25 mouse cellular contexts compared by ENCODE assay signal in the genomic region with DNA sequence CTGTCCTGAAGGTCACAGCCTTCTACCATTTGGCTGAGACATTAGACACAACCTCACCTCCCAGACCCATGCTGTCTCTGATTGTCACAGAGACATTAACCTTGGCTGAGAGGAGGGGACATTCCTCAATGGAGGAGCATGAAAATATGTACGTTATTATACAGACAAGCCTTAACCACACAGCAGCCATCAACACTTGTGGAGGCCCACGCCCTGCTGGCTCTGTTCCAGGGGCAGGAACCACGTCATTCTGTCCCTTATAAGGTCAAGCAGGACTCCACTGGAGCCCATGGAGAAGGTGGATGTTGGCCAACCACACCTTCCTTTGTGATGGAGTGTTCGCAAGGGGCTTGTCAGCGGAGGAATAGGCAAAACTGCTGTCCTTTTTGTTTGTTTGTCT. TPM values are rescaled to one million over a fixed set of nuclear protein-coding genes. Genes with fewer than 3 reads are reported as not detected.
DNase-seq lines count a peak whose midpoint lies in the region; ATAC-seq and TF ChIP-seq lines count a peak whose summit lies in the region.
"Had no signal": no experiment of that assay in that cellular context is flagged by ENCODE, and none has a peak within 500 bp of the region (broad histone marks: within the 10 kb centered on the region; RNA-seq: fewer than 3 reads in every experiment).

No protein-coding gene starts in this region.

- no peak overlapping the region for H3K4me2 ChIP-seq in midbrain, embryonic 11.5 days
- H3K4me2 ChIP-seq in midbrain, embryonic 13.5 days (replicated peaks) = no peak overlapping the region
- H3K4me2 ChIP-seq: forebrain, embryonic 13.5 days; heart, embryonic 13.5 days; hindbrain, embryonic 12.5 days; hindbrain, embryonic 15.5 days had no signal

- H3K9me3 ChIP-seq in midbrain, embryonic 11.5 days (ENCODE audit: control insufficient read depth, low read length) = no peaks in the 10 kb centered on the region
- no peaks in the 10 kb centered on the region for H3K9me3 ChIP-seq in midbrain, embryonic 13.5 days
- H3K9me3 ChIP-seq: forebrain, embryonic 13.5 days; heart, embryonic 10.5 days; hindbrain, embryonic 15.5 days had no signal

- peak overlapping the region; percentile 9 for H3K27ac ChIP-seq in gastrocnemius, adult 2 months
- no peak overlapping the region for H3K27ac ChIP-seq in midbrain, embryonic 11.5 days (ENCODE audit: low read depth, low read length)
- H3K27ac ChIP-seq in midbrain, embryonic 13.5 days = no peak overlapping the region
- H3K27ac ChIP-seq: forebrain, embryonic 10.5 days; forebrain, embryonic 13.5 days; heart, embryonic 10.5 days; heart, embryonic 13.5 days; hindbrain, embryonic 12.5 days; hindbrain, embryonic 15.5 days had no signal

- DNase-seq in gastrocnemius, adult 2 months = peak; percentile 31
- DNase-seq in gastrocnemius, adult 8-10 months (ENCODE audit: low spot score in 2 of 2) = no peak
- peak; percentile 65 for DNase-seq in midbrain, embryonic 11.5 days (ENCODE audit: low spot score, missing footprints)
- peak; percentile 94 for DNase-seq in R1 (ENCODE audit: low read depth, low spot score)
- no peak for DNase-seq in urinary bladder, adult 18-20 months (ENCODE audit: low spot score in 2 of 2)
- DNase-seq in kidney, adult 18-20 months = no peak
- no peak for DNase-seq in natural killer cell, adult 2 months (ENCODE audit: low spot score in 2 of 2)
- DNase-seq: adrenal gland, adult 8-10 months; adrenal gland, postnatal 25 days; cerebellum, adult 18-20 months; cerebellum, adult 9-10 months; cerebellum, postnatal 14 days; gastrocnemius, postnatal 25 days had no signal

- H3K4me3 ChIP-seq in gastrocnemius, adult 2 months = no peak overlapping the region
- no peak overlapping the region for H3K4me3 ChIP-seq in midbrain, embryonic 11.5 days (ENCODE audit: low read depth, low read length)
- H3K4me3 ChIP-seq in midbrain, embryonic 13.5 days (replicated peaks) = no peak overlapping the region
- H3K4me3 ChIP-seq: forebrain, embryonic 10.5 days; forebrain, embryonic 13.5 days; heart, embryonic 10.5 days; heart, embryonic 13.5 days; hindbrain, embryonic 12.5 days; hindbrain, embryonic 15.5 days had no signal

- 87% methylated on average over 5 of the region's 5 CpGs for WGBS in midbrain, embryonic 11.5 days
- WGBS in midbrain, embryonic 13.5 days = 93% methylated on average over 5 of the region's 5 CpGs

- peaks cover 5% of the 10 kb centered on the region for H3K36me3 ChIP-seq in midbrain, embryonic 11.5 days (ENCODE audit: control insufficient read depth, insufficient read depth, low read length)
- peaks cover 21% of the 10 kb centered on the region for H3K36me3 ChIP-seq in midbrain, embryonic 13.5 days
- H3K36me3 ChIP-seq: G1E; heart, embryonic 10.5 days; heart, embryonic 13.5 days; hindbrain, embryonic 15.5 days had no signal

- intact Hi-C loops in gastrocnemius, adult 2 months (cut with DNase I) = loop anchor here (5.0 kb wide), 1 partner anchor 33 kb away; no protein-coding TSS in a partner anchor

- no peak for TF ChIP-seq CTCF in gastrocnemius, adult 2 months (IDR thresholded peaks at IDR 0.05)

- H3K27me3 ChIP-seq in midbrain, embryonic 11.5 days (ENCODE audit: control insufficient read depth, insufficient read depth, low read length) = no peaks in the 10 kb centered on the region
- no peaks in the 10 kb centered on the region for H3K27me3 ChIP-seq in midbrain, embryonic 13.5 days
- H3K27me3 ChIP-seq: forebrain, embryonic 13.5 days; hindbrain, embryonic 12.5 days; hindbrain, embryonic 15.5 days; Patski had no signal

- H3K9ac ChIP-seq in midbrain, embryonic 11.5 days (ENCODE audit: low read length) = no peak overlapping the region
- H3K9ac ChIP-seq in midbrain, embryonic 13.5 days (replicated peaks) = no peak overlapping the region
- H3K9ac ChIP-seq: forebrain, embryonic 13.5 days; heart, embryonic 13.5 days; hindbrain, embryonic 12.5 days; hindbrain, embryonic 15.5 days had no signal

- no peak for ATAC-seq in midbrain, embryonic 11.5 days (ENCODE audit: low FRiP score)
- ATAC-seq in midbrain, embryonic 13.5 days = no peak
- ATAC-seq: activated CD4-positive, CD25-positive, alpha-beta regulatory T cell, adult 4 months; forebrain, embryonic 13.5 days; forebrain, embryonic 16.5 days; intestine, postnatal 0 days; Patski had no signal

- peaks cover 5% of the 10 kb centered on the region; the same call in 1 of the 2 replicates for H3K4me1 ChIP-seq in midbrain, embryonic 11.5 days (ENCODE audit: control insufficient read depth, insufficient read depth, low read length)
- H3K4me1 ChIP-seq in midbrain, embryonic 13.5 days (replicated peaks) = peaks cover 32% of the 10 kb centered on the region
- H3K4me1 ChIP-seq: heart, embryonic 10.5 days had no signal

RNA-seq across cellular contexts. Expression of a gene that starts 5.8 kb away (rescaled TPM):
- total RNA-seq in gastrocnemius, adult 2 months (2021) = 10 to 100 TPM; 13.6 to 24.9 TPM
- total RNA-seq in gastrocnemius, adult 8-10 months (2022) = 10 to 100 TPM; 10.6 to 16.3 (median 12.7) TPM
- polyA plus RNA-seq in midbrain, embryonic 11.5 days (2014; fragmentation: Nextera tagmentation; extraction: Ambion mirVana) = 95.1 and 102 TPM in 2 replicates
- 40.7 and 44.1 TPM in 2 replicates for polyA plus RNA-seq in midbrain, embryonic 13.5 days (2015; fragmentation: Nextera tagmentation; extraction: Ambion mirVana)
- polyA plus RNA-seq: activated CD4-positive, CD25-positive, alpha-beta regulatory T cell, adult 4 months; G1E had no signal

RNA-seq across cellular contexts. Expression of a gene that starts 44.2 kb away (rescaled TPM):
- 10 to 100 TPM; 13.4 to 19.5 TPM for total RNA-seq in gastrocnemius, adult 2 months (2021)
- total RNA-seq in gastrocnemius, adult 8-10 months (2022) = 10 to 100 TPM; 12.0 to 14.5 (median 13.7) TPM
- 60.2 and 60.4 TPM in 2 replicates for polyA plus RNA-seq in midbrain, embryonic 11.5 days (2014; fragmentation: Nextera tagmentation; extraction: Ambion mirVana)
- 43.9 and 49.6 TPM in 2 replicates for polyA plus RNA-seq in midbrain, embryonic 13.5 days (2015; fragmentation: Nextera tagmentation; extraction: Ambion mirVana)

RNA-seq across cellular contexts. Expression of a gene that starts 55.0 kb away (rescaled TPM):
- total RNA-seq in gastrocnemius, adult 2 months (2021) = 10 to 100 TPM; 23.6 to 34.1 TPM
- 10 to 100 TPM; 21.0 to 28.2 (median 24.4) TPM for total RNA-seq in gastrocnemius, adult 8-10 months (2022)
- polyA plus RNA-seq in midbrain, embryonic 11.5 days (2014; fragmentation: Nextera tagmentation; extraction: Ambion mirVana) = 41.2 and 45.1 TPM in 2 replicates
- 22.8 and 23.4 TPM in 2 replicates for polyA plus RNA-seq in midbrain, embryonic 13.5 days (2015; fragmentation: Nextera tagmentation; extraction: Ambion mirVana)

RNA-seq across cellular contexts. Expression of a gene that starts 55.7 kb away (rescaled TPM):
- 1,000 to 10,000 TPM; 1,011 to 1,386 TPM for total RNA-seq in gastrocnemius, adult 2 months (2021)
- 1,000 to 10,000 TPM in 2 of 4 experiments, 100 to 1,000 TPM in 2; 869 to 1,085 (median 967) TPM for total RNA-seq in gastrocnemius, adult 8-10 months (2022)
- polyA plus RNA-seq in midbrain, embryonic 11.5 days (2014; fragmentation: Nextera tagmentation; extraction: Ambion mirVana) = 778 and 822 TPM in 2 replicates
- polyA plus RNA-seq in midbrain, embryonic 13.5 days (2015; fragmentation: Nextera tagmentation; extraction: Ambion mirVana) = 827 and 861 TPM in 2 replicates

Comparison
In these comparisons a context has a peak if more than half of its experiments do, and no peak if none do; other contexts are left out.
1. DNase-seq: peak in gastrocnemius, adult 2 months (single experiment), midbrain, embryonic 11.5 days (single experiment) and R1 (single experiment); none in gastrocnemius, adult 8-10 months (0 of 2), urinary bladder, adult 18-20 months (0 of 2), kidney, adult 18-20 months (single experiment) and natural killer cell, adult 2 months (0 of 2).